Mouse (Mus musculus): ENCODE measurements around the gene Zcchc24. TPM values are rescaled to one million over a fixed set of nuclear protein-coding genes. Genes with fewer than 3 reads are reported as not detected.
A peak's percentile ranks its signal among the peaks of the same experiment; 100 is the strongest.
"Not testable (repeated sequence)": the region's sequence is repeated elsewhere in the genome, so short reads cannot be mapped to it uniquely, and the experiment has no call there.

Zcchc24 gene
- 10 to 100 TPM; 56.4 to 58.5 TPM for total RNA-seq (2021)
- long read RNA-seq, experiment 1, full-length matches to known transcripts: 36 of 69 reads
- long read RNA-seq, experiment 1, partial matches to known transcripts: 0 of 69 reads
- long read RNA-seq, experiment 1, other reads (novel, unspliced or antisense): 33 of 69 reads
- long read RNA-seq, experiment 2, full-length matches to known transcripts: 39 of 92 reads
- long read RNA-seq, experiment 2, partial matches to known transcripts: 2 of 92 reads
- long read RNA-seq, experiment 2, other reads (novel, unspliced or antisense): 51 of 92 reads

DNA sequence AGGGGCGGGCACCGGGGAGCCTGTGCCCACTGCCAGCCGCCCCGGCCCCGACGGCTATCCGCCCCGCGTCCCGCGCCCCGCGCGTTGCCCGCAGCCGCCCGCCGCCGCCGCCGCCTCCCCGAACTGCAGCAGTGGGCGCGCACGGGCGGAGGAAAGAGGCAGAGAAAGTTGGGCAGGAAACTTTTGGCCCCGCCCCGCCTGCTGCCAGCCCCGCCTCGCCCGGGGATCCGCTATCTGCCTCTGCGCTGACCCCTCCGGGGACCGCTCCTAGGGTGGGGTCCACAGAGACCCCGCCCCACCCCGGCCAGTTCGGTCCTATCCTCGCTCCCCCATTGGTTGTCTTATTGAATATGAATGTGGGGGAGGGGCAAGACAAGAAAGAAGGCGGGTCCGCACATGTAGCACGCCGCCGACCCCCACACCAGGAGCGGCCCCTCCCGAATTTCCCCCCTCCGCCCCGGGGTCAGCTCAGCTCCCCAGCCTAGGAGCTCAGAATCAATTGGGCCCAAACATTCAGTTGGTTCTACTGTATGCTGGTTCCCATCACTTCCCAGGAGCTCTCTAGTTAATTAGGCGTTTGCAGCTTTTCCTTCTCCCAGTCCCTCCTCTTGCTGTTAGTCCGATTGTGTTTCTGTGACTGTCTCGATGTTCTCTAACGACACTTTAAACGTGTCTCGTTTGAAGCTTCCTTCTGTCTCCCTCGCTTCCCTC is at the start of gene Zcchc24:
Zcchc24 (minus strand) TSS at position 125 of the 711 bp plus-strand sequence.
- H3K4me3 ChIP-seq: peak within 1 kb of the TSS; percentile 81
- TF ChIP-seq CTCF (conservative IDR thresholded peaks at IDR 0.05): no peak
- peak within 1 kb of the TSS; percentile 95 for H3K27ac ChIP-seq
- DNase-seq (ENCODE audit: low spot score in 2 of 2): peak; percentile 77 to 89

DNA sequence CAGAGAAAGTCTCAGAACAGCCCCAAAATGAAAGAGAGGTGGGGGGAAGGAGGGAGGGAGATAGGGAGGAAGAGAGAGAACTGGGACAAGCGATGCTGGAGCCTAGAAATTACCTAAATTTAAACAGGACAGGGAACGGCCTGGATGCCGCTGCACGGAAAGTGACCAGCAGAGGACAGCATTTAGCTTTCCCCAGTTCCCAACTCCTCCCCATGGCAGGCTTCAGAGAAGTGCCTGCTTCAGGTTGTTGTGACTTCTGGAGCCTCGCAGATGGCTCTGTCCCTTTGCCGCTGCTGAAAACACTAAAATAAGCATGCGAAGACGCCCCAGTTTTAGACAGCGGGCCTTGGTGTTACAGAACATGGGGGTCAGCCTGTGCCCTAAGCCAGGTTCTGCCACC is 47.6 kb upstream of the Zcchc24 start:
- peak; percentile 93 for TF ChIP-seq CTCF (conservative IDR thresholded peaks at IDR 0.05)
- H3K4me3 ChIP-seq: no peak overlapping the region
- peak; percentile 52 to 68 for DNase-seq (ENCODE audit: low spot score in 2 of 2)
- no peak overlapping the region for H3K27ac ChIP-seq

DNA sequence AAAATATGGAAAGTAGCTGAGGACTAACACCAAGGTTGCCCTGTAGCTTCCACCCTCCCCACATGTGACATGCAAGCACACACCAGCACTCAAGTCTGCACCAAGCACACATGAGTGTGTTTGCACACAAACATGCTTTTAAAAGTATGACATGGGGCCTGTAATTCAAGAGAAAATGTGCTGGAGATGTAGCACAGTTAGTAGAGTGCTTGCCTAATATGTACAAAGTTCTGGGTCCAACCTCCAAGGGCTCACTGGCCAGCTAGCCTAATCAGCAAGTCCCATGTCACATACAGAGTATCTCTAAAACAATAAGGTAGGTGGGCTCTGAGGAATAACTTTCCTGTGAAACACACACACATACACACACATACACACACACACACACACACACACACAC is 45.3 kb upstream of the Zcchc24 start:
- DNase-seq (ENCODE audit: low spot score in 2 of 2): no peak
- Histone ChIP-seq H3K27ac (no peak overlapping the region), H3K4me3 (no peak overlapping the region)
- TF ChIP-seq CTCF (conservative IDR thresholded peaks at IDR 0.05): no peak

DNA sequence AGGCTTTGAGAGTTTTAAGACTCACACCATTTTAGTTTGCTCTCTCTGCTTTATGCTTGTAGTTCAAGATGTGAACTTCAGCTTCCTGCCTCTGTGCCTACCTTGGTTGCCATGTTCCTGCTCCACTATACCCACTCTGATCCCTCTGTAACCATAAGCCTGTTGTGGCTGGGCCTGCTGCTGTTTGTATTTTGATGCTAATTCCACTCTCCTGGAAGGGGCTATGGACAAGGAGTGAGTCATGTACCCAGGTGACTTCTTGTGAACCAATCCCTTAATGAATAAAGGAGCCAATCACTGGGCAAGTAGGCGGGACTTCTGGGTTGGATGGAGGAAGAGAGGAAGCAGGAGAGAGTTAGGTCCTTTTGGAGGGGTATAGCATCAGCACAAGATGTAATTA is 42.2 kb upstream of the Zcchc24 start:
- H3K27ac ChIP-seq; H3K4me3 ChIP-seq; DNase-seq (ENCODE audit: low spot score in 2 of 2): not testable (repeated sequence)

DNA sequence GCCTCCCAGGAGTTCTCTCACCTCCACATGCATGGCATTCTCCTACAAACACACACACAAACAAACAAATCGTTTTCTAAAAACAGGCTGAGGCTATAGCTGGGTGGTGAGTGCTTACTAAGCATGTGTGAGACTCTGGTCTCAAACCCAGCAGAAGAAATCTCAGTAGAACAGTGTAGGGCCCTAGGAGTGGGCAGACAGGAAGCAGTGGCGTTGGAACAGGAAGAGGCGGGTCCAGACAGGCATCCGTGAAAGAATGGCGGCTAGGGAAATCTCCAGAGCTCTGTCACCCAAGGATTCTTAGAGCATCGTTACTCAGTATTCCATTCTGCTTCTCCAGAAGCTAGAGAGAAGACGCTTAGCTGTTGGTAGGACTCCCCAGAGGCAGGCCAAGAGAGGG is 37.7 kb upstream of the Zcchc24 start:
- no peak for TF ChIP-seq CTCF (conservative IDR thresholded peaks at IDR 0.05)
- H3K4me3 ChIP-seq: no peak overlapping the region
- no peak overlapping the region for H3K27ac ChIP-seq
- DNase-seq (ENCODE audit: low spot score in 2 of 2): no peak

DNA sequence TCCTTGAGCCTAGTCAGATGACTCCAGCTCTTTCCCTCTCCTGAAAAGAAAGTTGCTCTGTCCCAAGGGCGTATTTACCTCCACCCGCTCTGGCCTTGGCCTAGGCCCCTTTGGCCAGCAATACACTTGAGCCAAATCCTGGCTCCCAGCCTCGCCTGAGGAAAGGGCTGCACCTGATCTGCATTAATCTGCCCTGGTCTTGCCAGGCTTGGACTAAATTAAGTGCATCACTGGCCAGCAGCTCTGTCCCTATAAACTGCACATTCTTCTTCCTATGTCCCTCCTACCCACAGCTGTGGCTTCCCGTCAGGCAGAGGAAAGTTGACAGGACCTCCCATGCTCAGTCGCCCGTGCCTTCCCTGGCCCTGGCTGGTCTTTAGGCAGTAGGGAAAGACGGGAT is 37.0 kb upstream of the Zcchc24 start:
- H3K4me3 ChIP-seq: no peak overlapping the region
- H3K27ac ChIP-seq: peak overlapping the region; percentile 51; the same call in 1 of the 2 replicates
- no peak for TF ChIP-seq CTCF (conservative IDR thresholded peaks at IDR 0.05)
- DNase-seq (ENCODE audit: low spot score in 2 of 2): peak; percentile 48 to 57

DNA sequence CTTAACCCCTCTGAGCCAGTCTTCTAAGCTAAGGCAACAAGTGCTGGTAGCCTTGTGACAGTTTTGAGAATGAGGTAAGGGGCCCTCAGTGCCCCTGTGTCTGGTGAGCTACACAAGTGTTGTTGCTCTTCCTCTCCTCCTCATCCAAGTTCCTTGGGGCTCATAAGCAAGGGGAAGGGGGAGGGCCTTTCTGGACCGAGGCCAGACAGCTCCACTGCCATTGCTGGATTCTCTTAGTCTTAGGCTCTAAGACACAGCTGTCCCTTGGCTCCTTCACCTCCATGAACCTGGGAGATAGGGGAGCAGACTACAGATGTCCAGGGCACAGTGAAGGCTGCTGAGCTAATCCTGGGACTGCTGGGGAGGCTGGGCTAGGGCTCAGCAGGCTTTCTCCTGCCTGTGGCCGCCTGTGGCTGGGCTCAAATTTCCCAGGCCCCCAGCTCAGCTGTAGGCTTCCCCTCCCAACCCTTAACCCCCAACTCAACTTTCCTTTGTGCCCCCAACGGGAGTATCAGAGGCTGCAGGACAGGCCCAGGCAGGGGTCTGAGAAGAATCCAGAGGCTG is 34.5 kb upstream of the Zcchc24 start:
- no peak overlapping the region for H3K4me3 ChIP-seq
- no peak for TF ChIP-seq CTCF (conservative IDR thresholded peaks at IDR 0.05)
- DNase-seq (ENCODE audit: low spot score in 2 of 2): no peak
- H3K27ac ChIP-seq: no peak overlapping the region

DNA sequence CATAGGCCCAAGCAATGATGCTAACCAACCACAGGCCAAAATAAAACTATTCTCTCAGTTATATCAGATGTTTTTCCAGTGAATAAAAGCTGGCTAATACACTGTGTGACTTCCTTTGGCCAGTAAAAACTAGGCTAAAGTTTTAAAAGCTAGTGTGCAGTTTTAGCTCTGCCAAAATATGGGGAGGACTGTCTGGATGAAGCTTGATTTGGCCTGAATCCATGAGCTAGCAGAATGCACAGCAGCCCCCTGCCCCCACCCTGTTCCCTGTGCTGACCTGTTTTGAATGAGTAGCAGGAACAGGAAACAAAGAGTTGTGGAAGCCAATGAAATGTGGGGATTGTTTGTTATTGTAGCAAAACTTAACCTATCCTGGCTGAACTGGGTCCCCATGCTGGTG is 33.7 kb upstream of the Zcchc24 start:
- TF ChIP-seq CTCF (conservative IDR thresholded peaks at IDR 0.05): no peak
- Histone ChIP-seq H3K27ac (no peak overlapping the region), H3K4me3 (no peak overlapping the region)
- no peak for DNase-seq (ENCODE audit: low spot score in 2 of 2)

DNA sequence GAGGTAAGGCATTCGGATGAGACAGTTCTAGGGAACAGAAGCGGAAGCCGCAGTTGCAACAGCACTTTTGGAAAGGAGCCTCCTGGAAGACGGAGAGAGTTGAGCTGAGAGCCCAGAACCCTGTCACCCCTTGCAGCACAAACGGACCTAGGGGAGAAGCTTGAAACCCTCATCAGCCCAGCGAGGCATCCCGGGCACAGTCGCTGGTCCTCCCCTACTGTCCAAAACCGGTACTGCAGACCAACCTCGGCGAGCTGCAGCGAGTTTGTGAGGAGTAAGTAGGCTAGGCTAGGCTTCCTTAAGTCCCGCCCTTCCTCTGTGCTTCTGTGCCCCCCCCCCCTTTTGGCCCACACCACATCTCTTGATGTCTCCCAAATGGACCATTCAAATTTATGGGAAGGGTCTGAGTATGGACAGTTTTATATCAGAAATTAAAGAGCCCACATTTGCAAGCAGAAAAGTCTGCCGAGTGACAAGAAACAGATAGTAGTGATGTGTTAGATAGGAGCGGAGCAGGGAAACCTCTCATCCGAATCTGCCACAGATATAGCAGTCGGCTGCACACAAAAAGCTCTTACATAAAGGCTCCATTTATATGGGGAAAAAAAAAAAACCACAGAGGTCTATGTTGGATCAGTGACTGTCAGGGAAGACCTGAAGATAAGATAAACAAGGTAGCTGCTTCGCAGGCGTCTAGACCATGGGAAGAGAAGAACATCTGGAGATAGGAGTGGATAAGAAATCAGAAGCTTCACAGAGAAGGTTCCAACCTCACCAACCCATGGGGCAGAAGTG is 31.5 kb upstream of the Zcchc24 start:
- TF ChIP-seq CTCF (conservative IDR thresholded peaks at IDR 0.05): peak; percentile 90
- DNase-seq (ENCODE audit: low spot score in 2 of 2): peak; percentile 71 to 91
- Histone ChIP-seq H3K27ac (no peak overlapping the region), H3K4me3 (no peak overlapping the region)

DNA sequence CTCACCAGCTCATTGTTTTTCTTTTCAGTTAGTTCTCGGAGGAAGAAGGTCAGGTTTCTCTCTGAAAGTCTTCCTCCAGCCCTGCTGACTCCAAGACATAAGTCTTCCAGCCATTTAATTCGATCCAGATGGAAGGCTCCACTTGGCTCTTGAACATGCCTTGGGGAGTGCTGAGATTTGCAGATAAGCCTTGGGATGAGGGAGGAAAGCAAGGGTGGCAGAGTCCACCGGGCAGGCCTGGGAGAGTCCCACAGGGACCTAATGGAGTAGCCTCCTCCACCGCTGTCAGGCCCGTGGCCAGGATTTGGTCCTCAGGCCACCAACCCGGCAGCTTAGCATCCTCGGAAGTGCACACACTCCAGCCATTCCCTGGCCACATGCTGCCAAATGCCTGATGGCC is 27.8 kb upstream of the Zcchc24 start:
- Histone ChIP-seq H3K4me3 (no peak overlapping the region), H3K27ac (no peak overlapping the region)
- no peak for TF ChIP-seq CTCF (conservative IDR thresholded peaks at IDR 0.05)
- no peak for DNase-seq (ENCODE audit: low spot score in 2 of 2)

DNA sequence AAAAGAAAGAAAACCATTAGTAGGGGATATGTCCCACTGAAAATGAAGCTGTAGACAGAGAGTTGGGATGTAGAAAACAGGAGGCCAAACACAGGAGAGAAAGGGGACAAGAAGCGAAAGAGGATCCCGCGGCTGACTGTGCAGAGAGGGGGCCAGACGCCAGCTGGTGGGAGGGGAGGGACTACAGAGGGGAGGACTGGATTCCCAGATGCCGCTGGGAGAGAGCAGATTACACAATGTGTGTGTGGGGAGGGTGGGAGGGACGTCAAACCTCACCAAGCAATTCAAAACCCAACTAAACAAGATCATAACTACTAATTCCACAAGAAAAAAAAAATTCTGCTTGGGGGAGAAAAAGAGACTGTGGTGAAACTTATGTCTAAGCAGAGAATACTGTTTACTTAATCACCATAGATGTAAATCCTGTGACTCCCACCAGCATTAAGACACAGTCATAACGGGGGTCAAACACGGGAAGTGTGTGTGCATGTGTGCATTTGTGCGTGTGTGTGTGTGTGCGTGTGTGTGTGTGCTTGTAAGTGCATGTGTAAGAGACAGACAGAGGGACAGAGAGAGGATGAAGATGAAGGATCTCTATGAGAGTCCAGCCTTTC is 26.8 kb upstream of the Zcchc24 start:
- peak overlapping the region; percentile 85 for H3K27ac ChIP-seq
- TF ChIP-seq CTCF (conservative IDR thresholded peaks at IDR 0.05): no peak
- DNase-seq (ENCODE audit: low spot score in 2 of 2): peak; percentile 67 to 79
- no peak overlapping the region; the same call in 1 of the 2 replicates for H3K4me3 ChIP-seq

DNA sequence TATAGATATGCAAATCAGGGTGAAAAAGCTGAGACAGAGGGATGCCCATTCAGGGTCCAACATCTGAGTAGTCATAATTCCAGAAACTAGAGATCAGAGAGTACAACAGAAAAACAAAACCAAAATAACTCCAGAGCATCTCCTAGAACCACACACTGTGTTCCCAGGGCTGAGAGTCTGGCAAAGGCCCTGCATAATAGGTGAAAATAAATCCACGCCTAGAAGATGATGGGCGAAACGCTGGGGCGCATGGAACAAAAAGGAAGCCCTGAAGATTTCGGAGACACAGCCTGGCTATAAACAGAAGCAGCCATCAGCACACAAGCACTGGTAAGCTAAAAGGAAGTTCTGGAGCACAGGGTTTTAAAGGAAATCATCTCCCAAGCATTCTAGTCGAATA is 26.2 kb upstream of the Zcchc24 start:
- DNase-seq (ENCODE audit: low spot score in 2 of 2): no peak

More for the DNA sequence above, 26.2 kb upstream of the Zcchc24 start:
- peak overlapping the region; percentile 85 for H3K27ac ChIP-seq
- no peak for TF ChIP-seq CTCF (conservative IDR thresholded peaks at IDR 0.05)
- no peak overlapping the region; the same call in 1 of the 2 replicates for H3K4me3 ChIP-seq

All from layer of hippocampus, adult 2 months (tissue).